Mouse (Mus musculus): ENCODE data around the gene Dnajc11.

Gene Dnajc11

GRCm38 (mm10) chr4:151932576-151933504 is 651 bp upstream of the Dnajc11 start:
- DNase-seq: peak in 1 of 2 experiments; percentile 20

GRCm38 (mm10) chr4:151934215-151934572 is 703 bp downstream of the Dnajc11 start:
- DNase-seq: peak; percentile 18 to 36

- peak in 1 of 2 experiments; percentile 20 for DNase-seq
Measured at GRCm38 (mm10) chr4:151937441-151937840, 4.0 kb downstream of the Dnajc11 start.

GRCm38 (mm10) chr4:151938089-151938488 is 4.6 kb downstream of the Dnajc11 start:
- no peak for DNase-seq

DNA sequence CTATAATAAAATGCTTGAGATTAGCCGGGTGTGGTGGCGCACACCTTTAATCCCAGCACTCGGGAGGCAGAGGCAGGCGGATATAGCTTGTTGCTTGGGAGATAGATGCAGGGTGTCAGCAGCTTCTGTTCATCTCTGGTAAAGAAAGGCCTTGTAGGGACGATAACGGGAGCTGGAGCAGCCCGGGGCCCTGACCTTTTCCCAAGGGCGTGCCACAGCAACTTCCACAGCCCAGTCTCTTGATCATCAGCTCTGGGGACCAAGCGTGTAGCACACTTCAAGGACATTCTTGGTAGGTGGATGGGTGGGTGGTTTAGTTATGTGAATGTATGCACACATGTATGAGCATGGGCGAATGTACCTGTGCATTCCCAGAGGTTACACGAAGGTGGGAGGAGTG is 12.7 kb downstream of the Dnajc11 start:
- no peak for DNase-seq

DNA sequence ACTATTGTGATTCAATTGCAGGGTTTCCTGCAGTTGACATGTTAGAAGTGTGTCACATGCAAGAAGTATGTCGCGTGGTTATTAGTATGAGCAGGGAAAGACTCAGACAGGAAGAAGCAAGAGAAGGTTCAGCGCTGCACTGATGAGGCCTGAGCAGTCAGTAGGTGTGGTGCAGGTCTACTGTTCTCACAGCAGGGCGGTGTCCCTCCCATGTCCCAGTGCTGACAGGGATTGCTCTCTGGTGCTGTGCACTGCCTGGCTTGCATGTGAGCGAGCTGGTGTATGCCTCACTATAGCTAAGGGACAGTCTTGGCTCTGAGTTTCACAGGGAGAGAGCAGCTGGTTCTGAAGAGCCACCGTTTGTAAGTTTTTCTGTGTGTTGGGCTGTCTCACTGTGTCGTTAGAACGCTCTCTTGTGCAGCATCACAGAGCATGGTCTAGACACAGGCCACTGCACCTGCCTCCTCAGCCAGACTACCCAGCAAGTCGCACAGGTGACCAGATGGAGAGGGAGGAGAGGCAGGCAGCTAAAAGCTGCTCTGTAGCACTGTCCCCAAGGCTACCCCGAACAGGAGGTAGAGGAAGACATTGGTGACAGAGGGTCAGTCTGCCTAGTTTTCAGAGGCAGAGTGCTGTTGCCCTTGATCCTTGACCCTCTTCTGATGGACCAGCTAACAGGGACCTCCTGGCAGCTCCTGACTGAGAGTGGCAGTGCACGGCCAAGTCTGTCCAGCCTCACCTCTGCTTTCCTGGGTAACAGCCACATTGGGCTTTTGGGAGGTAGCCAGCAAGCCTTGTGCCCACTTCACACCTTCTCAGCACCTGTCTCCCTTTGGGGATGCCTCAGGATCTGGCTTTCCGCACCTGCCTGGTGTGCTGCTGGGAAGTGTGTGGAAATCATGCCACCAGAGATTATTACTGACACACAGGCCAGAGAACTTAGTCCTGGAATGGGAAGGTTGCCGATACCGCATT is 15.3 kb downstream of the Dnajc11 start:
- peak; percentile 66 to 72 for DNase-seq

- DNase-seq: no peak
Measured at GRCm38 (mm10) chr4:151953209-151953608, 19.7 kb downstream of the Dnajc11 start.

GRCm38 (mm10) chr4:151955791-151956190 is 22.3 kb downstream of the Dnajc11 start:
- no peak for DNase-seq

DNA sequence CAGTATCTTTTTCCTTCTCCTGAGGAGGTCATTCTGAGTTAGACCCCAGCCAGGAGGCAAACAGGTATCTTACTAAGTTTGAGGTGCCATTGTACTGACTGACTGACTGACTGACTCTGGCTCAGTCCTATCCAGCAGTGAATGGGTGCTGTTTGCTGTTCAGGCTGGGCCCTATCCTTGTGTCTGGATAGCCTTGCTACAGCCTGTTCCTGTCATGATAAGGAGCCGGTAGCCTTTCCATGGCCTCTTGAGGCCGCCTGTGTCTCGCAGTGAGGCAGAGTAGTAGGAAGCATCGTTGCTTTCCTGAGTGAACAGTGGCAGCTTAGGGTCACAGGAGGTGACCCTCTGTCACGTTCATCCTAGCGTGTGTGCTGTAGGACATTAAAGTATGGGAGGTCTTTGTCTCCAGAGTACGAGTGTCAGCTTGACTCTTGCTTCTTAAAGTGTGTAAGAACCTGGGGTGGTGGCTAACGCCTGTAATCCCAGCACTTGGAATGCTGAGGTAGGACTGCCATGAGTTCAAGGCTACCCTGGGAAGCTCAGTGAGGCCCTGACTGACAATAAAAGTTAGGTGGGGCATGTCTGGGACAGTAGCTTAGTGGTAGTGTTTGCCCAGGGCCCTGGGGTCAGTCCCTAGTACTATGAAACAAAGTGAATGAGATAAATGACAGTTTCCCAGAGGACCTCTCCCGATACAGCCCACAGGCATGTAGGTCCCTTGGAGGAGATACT is 24.3 kb downstream of the Dnajc11 start:
- no peak for DNase-seq

DNA sequence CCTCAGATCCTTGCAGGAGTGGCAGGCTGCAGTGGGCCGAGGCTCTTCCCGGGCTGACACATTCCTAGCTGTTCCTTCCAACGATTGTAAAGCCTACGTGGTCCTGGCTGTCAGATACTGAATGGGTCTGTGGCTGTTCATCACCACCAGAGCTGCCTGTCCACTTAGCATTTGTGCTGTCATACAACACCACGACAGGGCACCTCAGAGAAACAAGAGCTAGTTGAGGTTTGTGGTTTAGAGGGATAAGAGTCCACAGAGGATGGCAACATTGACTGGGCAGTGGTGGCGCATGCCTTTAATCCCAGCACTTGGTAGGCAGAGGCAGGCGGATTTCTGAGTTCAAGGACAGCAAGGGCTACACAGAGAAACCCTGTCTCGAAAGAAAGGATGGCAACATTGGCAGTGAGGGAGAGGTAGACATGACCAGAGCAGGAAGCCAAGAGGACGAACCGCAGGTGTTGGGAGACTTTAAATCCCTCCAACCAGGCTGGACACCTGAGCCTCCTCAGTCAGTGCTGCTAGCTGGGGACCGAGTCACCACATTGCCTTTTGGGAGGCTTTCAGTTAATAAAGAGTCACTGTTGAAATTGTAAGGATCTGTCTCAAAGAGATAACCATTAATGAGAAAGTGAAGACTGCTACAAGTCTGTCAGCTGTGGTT is 26.5 kb downstream of the Dnajc11 start:
- DNase-seq: no peak

- no peak for DNase-seq
Measured at GRCm38 (mm10) chr4:151960513-151960854, 27.0 kb downstream of the Dnajc11 start.

DNA sequence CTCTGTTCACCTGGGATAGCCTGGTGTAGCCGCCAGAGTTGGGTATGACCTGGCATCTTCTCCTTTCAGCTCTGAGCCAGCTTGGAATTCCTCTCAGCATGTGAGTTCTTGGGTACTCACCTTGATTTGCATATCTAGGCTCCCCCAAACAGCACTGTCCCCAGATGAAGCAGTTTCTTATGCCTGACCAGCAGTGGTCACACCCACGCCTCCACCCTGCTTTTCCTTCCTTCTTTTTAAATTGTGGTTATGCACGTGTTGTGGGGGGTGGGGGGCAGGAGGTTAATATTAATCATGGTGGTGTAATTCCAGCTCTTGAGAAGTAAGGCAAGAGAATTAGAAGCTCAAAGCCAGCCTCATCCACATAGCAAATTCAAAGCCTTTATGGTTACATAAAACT is 29.3 kb downstream of the Dnajc11 start:
- no peak for DNase-seq

GRCm38 (mm10) chr4:151968204-151968921 is 34.9 kb downstream of the Dnajc11 start:
- DNase-seq: no peak

- DNase-seq: peak; percentile 62 to 77
Measured at GRCm38 (mm10) chr4:151972221-151972967, 38.9 kb downstream of the Dnajc11 start.

GRCm38 (mm10) chr4:151975441-151975840 is 42.0 kb downstream of the Dnajc11 start:
- DNase-seq: peak; percentile 39 to 78

- DNase-seq: peak; percentile 93 to 97
Measured at GRCm38 (mm10) chr4:151977748-151978147, 44.3 kb downstream of the Dnajc11 start.

- DNase-seq: peak in 1 of 2 experiments; percentile 35
Measured at GRCm38 (mm10) chr4:151980699-151981098, 47.2 kb downstream of the Dnajc11 start.

GRCm38 (mm10) chr4:151981363-151981762 is 47.9 kb downstream of the Dnajc11 start:
- DNase-seq: peak; percentile 90

GRCm38 (mm10) chr4:151983043-151983442 is 49.6 kb downstream of the Dnajc11 start:
- DNase-seq: no peak

DNA sequence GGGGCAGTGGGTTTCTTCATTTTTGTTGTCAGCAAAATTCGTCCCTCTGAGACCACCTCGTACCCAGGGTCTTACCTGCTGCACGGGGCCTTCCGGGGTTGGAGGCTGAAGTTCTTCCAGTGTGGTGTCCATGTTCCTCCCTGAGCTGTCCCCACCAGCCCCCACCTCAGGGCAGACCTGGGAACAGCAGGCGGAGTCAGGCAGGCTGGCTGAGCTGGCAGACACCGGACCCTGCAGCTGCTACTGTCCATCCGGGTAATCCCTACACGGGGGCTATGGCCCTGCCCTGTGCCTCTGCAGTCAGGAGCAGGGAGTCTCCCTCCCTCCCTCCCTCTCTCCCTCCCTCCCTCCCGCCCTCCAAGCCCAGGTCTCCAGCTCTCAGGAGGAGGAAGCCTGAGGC is 50.1 kb downstream of the Dnajc11 start:
- peak in 1 of 2 experiments; percentile 57 for DNase-seq

DNA sequence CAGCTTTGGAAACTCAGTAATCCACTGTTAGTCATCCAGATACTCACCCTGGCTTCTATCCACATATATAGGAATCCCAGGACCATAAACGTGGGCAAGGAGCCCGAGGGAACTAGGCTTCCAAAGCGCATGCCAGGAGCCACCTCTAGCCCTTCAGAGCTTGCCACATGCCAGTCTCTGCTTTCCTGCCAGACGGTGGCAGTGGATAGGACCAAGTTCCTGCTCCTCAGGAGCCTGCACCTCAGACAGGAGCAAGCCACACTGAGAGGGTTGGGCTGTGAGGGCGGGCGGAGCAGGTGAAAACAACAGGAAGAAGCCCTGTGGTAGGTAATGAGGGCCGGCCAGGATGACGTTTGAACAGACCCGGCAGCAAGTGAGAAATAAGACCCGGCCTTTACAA is 52.4 kb downstream of the Dnajc11 start:
- DNase-seq: peak; percentile 62 to 70

Measured in cerebellum, postnatal 14 days (tissue).